Mouse (Mus musculus) kidney, postnatal 14 days (tissue): ENCODE data around the gene Shroom3.

ENCODE experiments used
- DNase-seq: peaks from one replicate; pipeline ENCODE4 v3.0.0; 2022; ENCODE audit warnings: mixed read lengths

The Shroom3 gene

GRCm38 (mm10) chr5:92858104-92858503 lies 174.9 kb downstream of the Shroom3 start:
- DNase-seq = no peak

- DNase-seq = peak; percentile 62
These were observed 175.3 kb downstream of the Shroom3 start for GRCm38 (mm10) chr5:92858576-92858975.

- DNase-seq = no peak
These were observed 178.3 kb downstream of the Shroom3 start for GRCm38 (mm10) chr5:92861416-92862112.

- DNase-seq = no peak
These were observed 181.9 kb downstream of the Shroom3 start for GRCm38 (mm10) chr5:92865090-92865489.

- no peak for DNase-seq
These were observed 183.3 kb downstream of the Shroom3 start for GRCm38 (mm10) chr5:92866546-92866945.

- DNase-seq = no peak
These were observed 184.0 kb downstream of the Shroom3 start for GRCm38 (mm10) chr5:92867253-92867652.

- no peak for DNase-seq
These were observed 185.0 kb downstream of the Shroom3 start for GRCm38 (mm10) chr5:92868231-92868630.

GRCm38 (mm10) chr5:92871048-92871447 lies 187.8 kb downstream of the Shroom3 start:
- peak; percentile 38 for DNase-seq

- DNase-seq = no peak
These were observed 188.9 kb downstream of the Shroom3 start for GRCm38 (mm10) chr5:92872182-92872581.

GRCm38 (mm10) chr5:92872991-92873390 lies 189.8 kb downstream of the Shroom3 start:
- no peak for DNase-seq

GRCm38 (mm10) chr5:92873518-92873917 lies 190.3 kb downstream of the Shroom3 start:
- no peak for DNase-seq

GRCm38 (mm10) chr5:92875836-92876235 lies 192.6 kb downstream of the Shroom3 start:
- DNase-seq = no peak

GRCm38 (mm10) chr5:92877104-92877503 lies 193.9 kb downstream of the Shroom3 start:
- DNase-seq = no peak

- no peak for DNase-seq
These were observed 197.2 kb downstream of the Shroom3 start for GRCm38 (mm10) chr5:92880393-92880792.

- no peak for DNase-seq
These were observed 197.7 kb downstream of the Shroom3 start for GRCm38 (mm10) chr5:92880893-92881292.

- DNase-seq = peak; percentile 67
These were observed 202.9 kb downstream of the Shroom3 start for GRCm38 (mm10) chr5:92886141-92886540.

- DNase-seq = no peak
These were observed 204.3 kb downstream of the Shroom3 start for GRCm38 (mm10) chr5:92887501-92887900.

- DNase-seq = no peak
These were observed 205.5 kb downstream of the Shroom3 start for GRCm38 (mm10) chr5:92888628-92889241.

- no peak for DNase-seq
These were observed 207.7 kb downstream of the Shroom3 start for GRCm38 (mm10) chr5:92890902-92891301.

- no peak for DNase-seq
These were observed 210.0 kb downstream of the Shroom3 start for GRCm38 (mm10) chr5:92893284-92893683.

- no peak for DNase-seq
These were observed 210.5 kb downstream of the Shroom3 start for GRCm38 (mm10) chr5:92893711-92894110.

- DNase-seq = no peak
These were observed 212.6 kb downstream of the Shroom3 start for GRCm38 (mm10) chr5:92895877-92896276.

GRCm38 (mm10) chr5:92896725-92897280 lies 213.6 kb downstream of the Shroom3 start:
- no peak for DNase-seq
